Mouse (Mus musculus): ENCODE measurements around the gene Foxd2. TPM values are rescaled to one million over a fixed set of nuclear protein-coding genes. Genes with fewer than 3 reads are reported as not detected.

Gene Foxd2
- polyA plus RNA-seq, 1 experiment, result 0.65 TPM

DNA sequence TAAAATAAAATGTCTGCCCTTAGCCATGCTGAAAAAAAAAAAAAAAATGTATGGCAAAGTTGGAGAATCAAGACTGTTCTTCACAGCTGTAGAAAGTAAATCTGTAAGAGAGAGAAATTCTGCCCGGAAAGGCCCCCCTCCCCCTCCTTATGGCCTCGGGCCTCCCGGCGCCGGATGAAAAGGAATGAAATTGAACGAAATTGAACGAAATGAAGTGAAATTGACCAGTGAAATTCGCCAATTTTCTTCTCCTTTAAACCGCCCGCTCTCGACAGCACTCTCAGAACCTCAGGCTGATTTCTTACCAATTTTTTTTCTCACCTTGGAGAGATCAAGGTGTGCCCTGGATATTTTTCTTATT lies 5.3 kb downstream of the Foxd2 start:
- Histone ChIP-seq H3K36me3 (ENCODE audit: control insufficient read depth, insufficient read depth) (no peaks in the 10 kb centered on the region), H3K4me3 (no peak overlapping the region), H3ac (ENCODE audit: control insufficient read depth, insufficient read length) (no peak overlapping the region), H3K79me2 (ENCODE audit: control insufficient read depth, insufficient read depth) (no peaks in the 10 kb centered on the region), H3K27me3 (ENCODE audit: control insufficient read depth, insufficient read depth, insufficient read length) (peaks cover 25% of the 10 kb centered on the region), H3K4me2 (ENCODE audit: low read depth) (no peak overlapping the region)
- TF ChIP-seq SRF (IDR thresholded peaks at IDR 0.05; ENCODE audit: control insufficient read depth, insufficient read length, low read depth) (no peak), TCF3 (IDR thresholded peaks at IDR 0.05; ENCODE audit: insufficient read length, low read depth) (no peak), E2F4 (IDR thresholded peaks at IDR 0.05; ENCODE audit: insufficient read depth) (no peak), TCF12 (IDR thresholded peaks at IDR 0.05; ENCODE audit: insufficient read depth, poor library complexity, severe bottlenecking) (no peak), MAX (IDR thresholded peaks at IDR 0.05; ENCODE audit: low read depth) (no peak), REST (IDR thresholded peaks at IDR 0.05; ENCODE audit: insufficient read depth, insufficient read length) (no peak), POLR2A (IDR thresholded peaks at IDR 0.05; ENCODE audit: insufficient read length, low read depth) (no peak), MYOG (IDR thresholded peaks at IDR 0.05; ENCODE audit: control insufficient read depth in 1 of 3, insufficient read depth in 1 of 3, insufficient read length in 2 of 3, low read depth in 2 of 3) (no peak), CEBPB (IDR thresholded peaks at IDR 0.05; ENCODE audit: insufficient read depth, poor library complexity, severe bottlenecking) (no peak), MYOD1 (IDR thresholded peaks at IDR 0.05; ENCODE audit: control insufficient read depth in 1 of 3, insufficient read length in 2 of 3, low read depth in 2 of 3) (no peak), POLR2AphosphoS2 (IDR thresholded peaks at IDR 0.05; ENCODE audit: insufficient read length, low read depth) (no peak), USF1 (IDR thresholded peaks at IDR 0.05; ENCODE audit: low read depth) (no peak)

- H3K27me3 ChIP-seq (ENCODE audit: control insufficient read depth, insufficient read depth, insufficient read length), result peaks cover 25% of the 10 kb centered on the region
- H3ac ChIP-seq (ENCODE audit: control insufficient read depth, insufficient read length), result no peak overlapping the region
- H3K79me2 ChIP-seq (ENCODE audit: control insufficient read depth, insufficient read depth), result no peaks in the 10 kb centered on the region
- no peak for TF ChIP-seq MYOG (IDR thresholded peaks at IDR 0.05; ENCODE audit: control insufficient read depth in 1 of 3, insufficient read depth in 1 of 3, insufficient read length in 2 of 3, low read depth in 2 of 3)
- TF ChIP-seq POLR2A (IDR thresholded peaks at IDR 0.05; ENCODE audit: insufficient read length, low read depth), result no peak
- no peak overlapping the region for H3K4me3 ChIP-seq
- H3K36me3 ChIP-seq (ENCODE audit: control insufficient read depth, insufficient read depth), result no peaks in the 10 kb centered on the region
- H3K4me2 ChIP-seq (ENCODE audit: low read depth), result no peak overlapping the region
These were observed 5.8 kb downstream of the Foxd2 start for GRCm38 (mm10) chr4:114902641-114903421.

GRCm38 (mm10) chr4:114901643-114902351 lies 6.9 kb downstream of the Foxd2 start:
- Histone ChIP-seq H3ac (ENCODE audit: control insufficient read depth, insufficient read length) (no peak overlapping the region), H3K27me3 (ENCODE audit: control insufficient read depth, insufficient read depth, insufficient read length) (peaks cover 25% of the 10 kb centered on the region), H3K79me2 (ENCODE audit: control insufficient read depth, insufficient read depth) (no peaks in the 10 kb centered on the region), H3K4me3 (no peak overlapping the region), H3K36me3 (ENCODE audit: control insufficient read depth, insufficient read depth) (no peaks in the 10 kb centered on the region), H3K4me2 (ENCODE audit: low read depth) (no peak overlapping the region)
- no peak for TF ChIP-seq CEBPB (IDR thresholded peaks at IDR 0.05; ENCODE audit: insufficient read depth, poor library complexity, severe bottlenecking)
- no peak for TF ChIP-seq USF1 (IDR thresholded peaks at IDR 0.05; ENCODE audit: low read depth)

DNA sequence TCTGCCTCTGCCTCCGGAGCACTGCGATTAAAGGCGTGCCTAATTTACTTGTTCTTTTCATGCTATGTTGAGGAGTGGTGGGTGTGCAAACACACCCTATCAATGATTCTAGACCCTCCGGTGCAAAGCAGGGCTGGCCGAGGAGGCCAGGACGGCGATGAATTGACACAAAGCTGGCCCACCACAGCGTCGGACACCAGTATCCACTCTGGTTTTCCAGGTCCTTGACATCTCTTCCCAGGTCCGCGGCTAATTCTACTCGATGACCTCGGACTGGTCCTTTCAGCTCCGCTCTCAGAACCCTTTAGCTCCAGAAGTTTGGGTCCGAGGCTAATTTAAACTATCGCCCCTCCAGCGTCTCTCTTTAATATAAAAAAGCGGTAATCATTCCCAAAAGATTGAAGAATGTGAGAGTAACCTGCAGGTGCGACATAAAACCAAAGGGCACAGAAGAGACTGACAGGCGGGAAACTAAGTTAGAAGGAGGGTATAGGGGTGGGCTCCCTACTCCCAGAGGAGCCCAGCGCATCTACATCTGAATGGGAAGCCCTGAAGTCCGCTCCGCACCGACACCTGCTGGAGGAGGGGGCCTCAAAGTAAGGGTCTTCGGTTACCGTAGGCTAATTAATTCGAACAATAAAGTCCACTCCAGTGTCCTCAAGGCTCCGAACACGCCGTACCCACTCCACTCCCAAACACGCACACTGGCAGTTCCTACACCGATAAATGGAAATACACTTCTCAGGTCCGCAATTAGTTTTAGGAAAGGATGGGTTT lies 7.6 kb downstream of the Foxd2 start:
- Histone ChIP-seq H3K79me2 (ENCODE audit: control insufficient read depth, insufficient read depth) (no peaks in the 10 kb centered on the region), H3K27me3 (ENCODE audit: control insufficient read depth, insufficient read depth, insufficient read length) (peaks cover 25% of the 10 kb centered on the region), H3K36me3 (ENCODE audit: control insufficient read depth, insufficient read depth) (no peaks in the 10 kb centered on the region), H3K4me2 (ENCODE audit: low read depth) (no peak overlapping the region), H3ac (ENCODE audit: control insufficient read depth, insufficient read length) (no peak overlapping the region), H3K4me3 (no peak overlapping the region)
- no peak for TF ChIP-seq MAX (IDR thresholded peaks at IDR 0.05; ENCODE audit: low read depth)
- no peak for TF ChIP-seq POLR2A (IDR thresholded peaks at IDR 0.05; ENCODE audit: insufficient read length, low read depth)
- TF ChIP-seq CEBPB (IDR thresholded peaks at IDR 0.05; ENCODE audit: insufficient read depth, poor library complexity, severe bottlenecking), result no peak
- no peak for TF ChIP-seq MYOD1 (IDR thresholded peaks at IDR 0.05; ENCODE audit: control insufficient read depth in 1 of 3, insufficient read length in 2 of 3, low read depth in 2 of 3)
- TF ChIP-seq SRF (IDR thresholded peaks at IDR 0.05; ENCODE audit: control insufficient read depth, insufficient read length, low read depth), result no peak
- TF ChIP-seq E2F4 (IDR thresholded peaks at IDR 0.05; ENCODE audit: insufficient read depth), result no peak
- no peak for TF ChIP-seq MYOG (IDR thresholded peaks at IDR 0.05; ENCODE audit: control insufficient read depth in 1 of 3, insufficient read depth in 1 of 3, insufficient read length in 2 of 3, low read depth in 2 of 3)
- no peak for TF ChIP-seq POLR2AphosphoS2 (IDR thresholded peaks at IDR 0.05; ENCODE audit: insufficient read length, low read depth)
- TF ChIP-seq REST (IDR thresholded peaks at IDR 0.05; ENCODE audit: insufficient read depth, insufficient read length), result no peak
- TF ChIP-seq USF1 (IDR thresholded peaks at IDR 0.05; ENCODE audit: low read depth), result no peak
- no peak for TF ChIP-seq TCF12 (IDR thresholded peaks at IDR 0.05; ENCODE audit: insufficient read depth, poor library complexity, severe bottlenecking)

- Histone ChIP-seq H3ac (ENCODE audit: control insufficient read depth, insufficient read length) (no peak overlapping the region), H3K4me2 (ENCODE audit: low read depth) (no peak overlapping the region), H3K79me2 (ENCODE audit: control insufficient read depth, insufficient read depth) (no peaks in the 10 kb centered on the region), H3K4me3 (no peak overlapping the region), H3K27me3 (ENCODE audit: control insufficient read depth, insufficient read depth, insufficient read length) (peaks cover 25% of the 10 kb centered on the region), H3K36me3 (ENCODE audit: control insufficient read depth, insufficient read depth) (no peaks in the 10 kb centered on the region)
- no peak for TF ChIP-seq POLR2A (IDR thresholded peaks at IDR 0.05; ENCODE audit: insufficient read length, low read depth)
- no peak for TF ChIP-seq REST (IDR thresholded peaks at IDR 0.05; ENCODE audit: insufficient read depth, insufficient read length)
- no peak for TF ChIP-seq USF1 (IDR thresholded peaks at IDR 0.05; ENCODE audit: low read depth)
- TF ChIP-seq POLR2AphosphoS2 (IDR thresholded peaks at IDR 0.05; ENCODE audit: insufficient read length, low read depth), result no peak
- TF ChIP-seq E2F4 (IDR thresholded peaks at IDR 0.05; ENCODE audit: insufficient read depth), result no peak
- TF ChIP-seq TCF12 (IDR thresholded peaks at IDR 0.05; ENCODE audit: insufficient read depth, poor library complexity, severe bottlenecking), result no peak
- no peak for TF ChIP-seq TCF3 (IDR thresholded peaks at IDR 0.05; ENCODE audit: insufficient read length, low read depth)
- no peak for TF ChIP-seq MYOD1 (IDR thresholded peaks at IDR 0.05; ENCODE audit: control insufficient read depth in 1 of 3, insufficient read length in 2 of 3, low read depth in 2 of 3)
- no peak for TF ChIP-seq MYOG (IDR thresholded peaks at IDR 0.05; ENCODE audit: control insufficient read depth in 1 of 3, insufficient read depth in 1 of 3, insufficient read length in 2 of 3, low read depth in 2 of 3)
- no peak for TF ChIP-seq SRF (IDR thresholded peaks at IDR 0.05; ENCODE audit: control insufficient read depth, insufficient read length, low read depth)
- no peak for TF ChIP-seq MAX (IDR thresholded peaks at IDR 0.05; ENCODE audit: low read depth)
- no peak for TF ChIP-seq CEBPB (IDR thresholded peaks at IDR 0.05; ENCODE audit: insufficient read depth, poor library complexity, severe bottlenecking)
These were observed 8.8 kb downstream of the Foxd2 start for GRCm38 (mm10) chr4:114899885-114900284.

All from myocyte (in vitro differentiated cells).